Mouse (Mus musculus): Measurements from ENCODE around the gene Rnf150. TPM values are rescaled to one million over a fixed set of nuclear protein-coding genes. Genes with fewer than 3 reads are reported as not detected.

The Rnf150 gene
- polyA plus RNA-seq, 1 experiment: 1.5 TPM

DNA sequence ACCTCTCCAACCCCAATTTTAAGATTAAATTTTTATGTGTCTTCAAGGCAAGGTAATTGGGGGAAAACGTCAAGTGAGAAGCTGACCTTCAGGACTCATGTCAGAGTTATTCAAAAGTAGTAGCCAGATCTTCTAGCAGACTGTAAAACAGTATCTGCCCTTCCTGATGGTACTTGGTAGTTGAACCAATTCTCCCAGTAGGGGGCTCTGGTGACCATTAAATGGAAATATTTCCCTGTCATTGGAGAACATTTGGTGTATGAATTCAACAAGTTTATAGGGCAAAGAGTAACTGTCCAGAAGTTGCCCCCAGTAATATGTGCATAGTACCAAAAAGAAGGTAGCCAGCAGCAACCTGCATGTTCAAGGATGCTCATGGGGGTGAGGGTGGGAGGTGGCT is 236.9 kb downstream of the Rnf150 start:
- Histone ChIP-seq H3K27me3 (ENCODE audit: control insufficient read depth, insufficient read depth, low read length) (no peaks in the 10 kb centered on the region), H3K36me3 (ENCODE audit: control insufficient read depth, insufficient read depth, low read length) (no peaks in the 10 kb centered on the region), H3K27ac (ENCODE audit: control insufficient read depth, insufficient read depth, low read length) (no peak overlapping the region), H3K4me3 (ENCODE audit: control insufficient read depth, insufficient read depth, low read length) (no peak overlapping the region), H3K4me1 (replicated peaks; ENCODE audit: control insufficient read depth, insufficient read depth, low read length) (no peaks in the 10 kb centered on the region)
- WGBS: 55% methylated on average over 1 of the region's 1 CpGs
- no peak for TF ChIP-seq POLR2A (IDR thresholded peaks at IDR 0.05; ENCODE audit: control insufficient read depth, extremely low read depth, insufficient read depth, low read length, poor library complexity)
- TF ChIP-seq CTCF (IDR thresholded peaks at IDR 0.05; ENCODE audit: borderline replicate concordance, control insufficient read depth, extremely low read depth, insufficient read depth, low read length, poor library complexity): no peak
- no peak for DNase-seq

DNA sequence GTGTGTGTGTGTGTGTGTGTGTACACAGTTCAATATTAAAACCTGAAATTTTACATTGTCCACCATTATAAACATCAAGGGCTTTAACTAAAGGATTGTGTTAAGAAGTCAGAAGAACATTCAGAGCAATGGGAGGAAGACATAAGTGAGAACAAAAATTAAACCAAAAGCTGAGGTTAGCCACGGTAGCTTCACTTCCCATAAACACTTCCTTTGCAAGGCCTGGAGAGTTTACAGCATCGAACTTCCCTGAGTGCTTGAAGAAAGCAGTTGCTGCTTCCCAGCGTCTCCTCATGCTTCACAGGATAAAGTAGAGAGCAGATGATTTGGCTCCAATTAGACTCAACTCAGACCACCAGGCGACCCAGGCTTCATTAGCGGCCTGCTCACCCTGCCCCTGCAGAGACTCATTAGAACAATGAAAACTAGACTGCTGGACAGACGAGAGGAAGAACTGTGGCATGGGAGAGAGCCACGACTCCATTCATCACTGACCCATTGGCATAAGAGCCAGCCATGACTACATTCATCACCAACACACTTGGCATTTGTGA is 239.9 kb downstream of the Rnf150 start:
- H3K27me3 ChIP-seq (ENCODE audit: control insufficient read depth, insufficient read depth, low read length): no peaks in the 10 kb centered on the region
- no peak overlapping the region for H3K27ac ChIP-seq (ENCODE audit: control insufficient read depth, insufficient read depth, low read length)
- H3K4me3 ChIP-seq (ENCODE audit: control insufficient read depth, insufficient read depth, low read length): no peak overlapping the region
- 40% methylated on average over 7 of the region's 7 CpGs for WGBS
- no peak for DNase-seq
- TF ChIP-seq CTCF (IDR thresholded peaks at IDR 0.05; ENCODE audit: borderline replicate concordance, control insufficient read depth, extremely low read depth, insufficient read depth, low read length, poor library complexity) (no peak), POLR2A (IDR thresholded peaks at IDR 0.05; ENCODE audit: control insufficient read depth, extremely low read depth, insufficient read depth, low read length, poor library complexity) (no peak)
- H3K36me3 ChIP-seq (ENCODE audit: control insufficient read depth, insufficient read depth, low read length): no peaks in the 10 kb centered on the region
- H3K4me1 ChIP-seq (replicated peaks; ENCODE audit: control insufficient read depth, insufficient read depth, low read length): no peaks in the 10 kb centered on the region

DNA sequence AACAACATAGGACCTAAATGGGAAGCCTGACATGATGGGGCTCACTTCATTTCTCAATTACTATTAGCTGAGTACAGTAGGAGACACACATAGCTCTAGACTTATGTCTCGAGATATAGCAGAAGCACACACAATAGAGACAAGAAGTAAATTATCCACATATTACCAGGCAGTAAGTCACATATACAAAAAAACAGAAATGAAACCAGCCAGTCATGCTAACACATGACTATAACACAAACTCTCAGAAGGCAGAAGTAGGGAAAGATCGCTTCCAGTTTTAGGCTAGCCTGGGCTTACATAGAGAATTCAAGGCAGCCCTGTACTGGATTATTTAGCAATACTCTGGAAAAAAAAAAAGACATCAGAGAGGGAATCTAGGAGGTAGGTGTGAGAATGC is 240.8 kb downstream of the Rnf150 start:
- no peaks in the 10 kb centered on the region for H3K36me3 ChIP-seq (ENCODE audit: control insufficient read depth, insufficient read depth, low read length)
- no peak for DNase-seq
- no peak overlapping the region for H3K4me3 ChIP-seq (ENCODE audit: control insufficient read depth, insufficient read depth, low read length)
- H3K27ac ChIP-seq (ENCODE audit: control insufficient read depth, insufficient read depth, low read length): no peak overlapping the region
- H3K27me3 ChIP-seq (ENCODE audit: control insufficient read depth, insufficient read depth, low read length): no peaks in the 10 kb centered on the region
- WGBS: 92% methylated on average over 2 of the region's 2 CpGs
- TF ChIP-seq CTCF (IDR thresholded peaks at IDR 0.05; ENCODE audit: borderline replicate concordance, control insufficient read depth, extremely low read depth, insufficient read depth, low read length, poor library complexity) (no peak), POLR2A (IDR thresholded peaks at IDR 0.05; ENCODE audit: control insufficient read depth, extremely low read depth, insufficient read depth, low read length, poor library complexity) (no peak)
- no peaks in the 10 kb centered on the region for H3K4me1 ChIP-seq (replicated peaks; ENCODE audit: control insufficient read depth, insufficient read depth, low read length)

DNA sequence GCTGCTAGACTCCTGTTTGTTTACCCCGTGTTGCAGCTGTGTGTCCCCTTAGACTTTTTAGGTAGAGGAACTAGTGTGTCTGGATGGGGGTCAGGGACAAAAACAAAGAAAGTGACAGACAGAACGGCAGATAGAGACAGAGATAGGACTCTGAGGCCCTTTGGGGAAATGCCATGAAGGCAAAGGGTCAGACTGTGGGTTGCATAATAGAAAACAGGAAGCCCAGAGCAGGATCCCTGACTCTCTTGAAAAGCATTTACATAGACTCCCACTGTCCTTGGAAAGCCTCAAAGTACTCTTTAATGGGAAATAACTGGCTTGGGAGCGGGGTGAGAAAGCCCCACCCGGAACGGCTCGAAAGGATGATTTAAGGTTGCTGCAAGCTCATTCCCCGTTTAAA is 246.6 kb downstream of the Rnf150 start:
- H3K4me3 ChIP-seq (ENCODE audit: control insufficient read depth, insufficient read depth, low read length): no peak overlapping the region
- H3K27ac ChIP-seq (ENCODE audit: control insufficient read depth, insufficient read depth, low read length): no peak overlapping the region
- DNase-seq: no peak
- no peaks in the 10 kb centered on the region for H3K27me3 ChIP-seq (ENCODE audit: control insufficient read depth, insufficient read depth, low read length)
- H3K36me3 ChIP-seq (ENCODE audit: control insufficient read depth, insufficient read depth, low read length): no peaks in the 10 kb centered on the region
- H3K4me1 ChIP-seq (replicated peaks; ENCODE audit: control insufficient read depth, insufficient read depth, low read length): no peaks in the 10 kb centered on the region
- TF ChIP-seq CTCF (IDR thresholded peaks at IDR 0.05; ENCODE audit: borderline replicate concordance, control insufficient read depth, extremely low read depth, insufficient read depth, low read length, poor library complexity): no peak
- TF ChIP-seq POLR2A (IDR thresholded peaks at IDR 0.05; ENCODE audit: control insufficient read depth, extremely low read depth, insufficient read depth, low read length, poor library complexity): no peak
- WGBS: 74% methylated on average over 7 of the region's 7 CpGs

DNA sequence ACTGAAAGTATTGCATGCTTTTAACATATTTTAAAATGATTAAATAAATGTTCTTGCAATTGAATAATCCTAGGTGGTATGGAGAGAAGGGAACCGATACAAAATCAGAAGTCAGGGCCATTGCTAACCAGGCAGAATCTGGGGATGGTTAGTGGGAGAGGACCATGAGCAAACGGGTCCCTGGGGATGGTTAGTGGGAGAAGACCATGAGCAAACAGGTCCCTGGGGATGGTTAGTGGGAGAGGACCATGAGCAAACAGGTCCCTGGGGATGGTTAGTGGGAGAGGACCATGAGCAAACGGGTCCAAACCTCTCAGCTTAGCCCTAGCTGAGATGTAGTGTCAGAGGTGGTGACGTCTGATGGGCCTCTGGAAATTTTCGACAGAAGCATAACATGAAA is 247.0 kb downstream of the Rnf150 start:
- WGBS: 96% methylated on average over 5 of the region's 5 CpGs
- no peak for TF ChIP-seq POLR2A (IDR thresholded peaks at IDR 0.05; ENCODE audit: control insufficient read depth, extremely low read depth, insufficient read depth, low read length, poor library complexity)
- TF ChIP-seq CTCF (IDR thresholded peaks at IDR 0.05; ENCODE audit: borderline replicate concordance, control insufficient read depth, extremely low read depth, insufficient read depth, low read length, poor library complexity): no peak
- Histone ChIP-seq H3K36me3 (ENCODE audit: control insufficient read depth, insufficient read depth, low read length) (no peaks in the 10 kb centered on the region), H3K27ac (ENCODE audit: control insufficient read depth, insufficient read depth, low read length) (no peak overlapping the region), H3K4me3 (ENCODE audit: control insufficient read depth, insufficient read depth, low read length) (no peak overlapping the region), H3K4me1 (replicated peaks; ENCODE audit: control insufficient read depth, insufficient read depth, low read length) (no peaks in the 10 kb centered on the region), H3K27me3 (ENCODE audit: control insufficient read depth, insufficient read depth, low read length) (no peaks in the 10 kb centered on the region)
- no peak for DNase-seq

DNA sequence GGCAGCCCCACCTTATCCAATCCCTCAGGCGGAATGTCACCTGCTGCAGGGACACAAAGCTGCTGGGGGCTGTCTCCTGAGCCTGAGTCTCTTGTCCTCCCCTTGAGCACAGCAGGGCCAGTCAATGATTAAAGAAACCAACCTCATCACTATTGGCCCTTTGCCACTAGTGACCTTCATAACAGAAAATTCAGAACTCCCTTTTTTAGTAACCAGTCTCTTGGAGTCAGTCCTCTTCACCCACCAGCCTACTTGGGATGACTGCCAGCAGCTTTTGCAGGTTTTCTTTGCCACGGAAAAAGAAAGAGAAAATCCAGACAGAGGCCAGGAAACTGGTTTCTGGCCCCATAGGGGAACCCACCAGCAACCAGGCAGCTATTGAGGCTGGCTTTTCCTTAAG is 271.9 kb downstream of the Rnf150 start:
- Histone ChIP-seq H3K4me1 (replicated peaks; ENCODE audit: control insufficient read depth, insufficient read depth, low read length) (no peaks in the 10 kb centered on the region), H3K4me3 (ENCODE audit: control insufficient read depth, insufficient read depth, low read length) (no peak overlapping the region), H3K36me3 (ENCODE audit: control insufficient read depth, insufficient read depth, low read length) (no peaks in the 10 kb centered on the region), H3K27me3 (ENCODE audit: control insufficient read depth, insufficient read depth, low read length) (no peaks in the 10 kb centered on the region), H3K27ac (ENCODE audit: control insufficient read depth, insufficient read depth, low read length) (no peak overlapping the region)
- no peak for DNase-seq
- TF ChIP-seq CTCF (IDR thresholded peaks at IDR 0.05; ENCODE audit: borderline replicate concordance, control insufficient read depth, extremely low read depth, insufficient read depth, low read length, poor library complexity): no peak
- no peak for TF ChIP-seq POLR2A (IDR thresholded peaks at IDR 0.05; ENCODE audit: control insufficient read depth, extremely low read depth, insufficient read depth, low read length, poor library complexity)
- 61% methylated on average over 2 of the region's 2 CpGs for WGBS

DNA sequence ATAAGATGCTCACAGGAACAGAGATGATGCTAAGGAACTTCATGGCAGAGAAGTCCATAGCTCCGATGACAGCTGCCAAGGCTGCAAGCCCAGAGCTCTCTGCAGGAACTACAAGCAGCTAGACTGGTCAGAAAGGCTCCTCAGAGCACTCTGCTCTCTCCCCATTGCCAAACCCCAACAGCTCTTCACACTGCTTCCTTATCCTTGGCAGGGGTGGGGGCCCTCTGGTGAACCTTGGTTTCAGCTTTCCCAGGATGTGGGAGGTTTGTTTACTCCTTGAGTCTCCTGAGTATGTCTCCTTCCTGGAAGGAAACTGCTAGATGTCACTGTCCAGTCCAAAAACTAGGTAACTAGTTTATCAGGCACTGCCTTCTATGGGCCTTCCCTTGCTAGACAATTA is 276.9 kb downstream of the Rnf150 start:
- no peak overlapping the region for H3K4me3 ChIP-seq (ENCODE audit: control insufficient read depth, insufficient read depth, low read length)
- 67% methylated on average over 1 of the region's 1 CpGs for WGBS
- H3K36me3 ChIP-seq (ENCODE audit: control insufficient read depth, insufficient read depth, low read length): no peaks in the 10 kb centered on the region
- no peaks in the 10 kb centered on the region for H3K4me1 ChIP-seq (replicated peaks; ENCODE audit: control insufficient read depth, insufficient read depth, low read length)
- no peak for DNase-seq
- TF ChIP-seq POLR2A (IDR thresholded peaks at IDR 0.05; ENCODE audit: control insufficient read depth, extremely low read depth, insufficient read depth, low read length, poor library complexity) (no peak), CTCF (IDR thresholded peaks at IDR 0.05; ENCODE audit: borderline replicate concordance, control insufficient read depth, extremely low read depth, insufficient read depth, low read length, poor library complexity) (no peak)
- H3K27ac ChIP-seq (ENCODE audit: control insufficient read depth, insufficient read depth, low read length): peak overlapping the region; percentile 15; the same call in 1 of the 2 replicates
- no peaks in the 10 kb centered on the region for H3K27me3 ChIP-seq (ENCODE audit: control insufficient read depth, insufficient read depth, low read length)
